Mouse (Mus musculus) T-helper 1 cell (primary cell): Measurements from ENCODE around the gene Lhx9.
"Not testable (repeated sequence)": the region's sequence is repeated elsewhere in the genome, so short reads cannot be mapped to it uniquely, and the experiment has no call there.

Experiments
- in situ Hi-C: fragments of 300-600 bp; cut with MboI, MseI; formaldehyde crosslinking; loops from one replicate; pipeline ENCODE4 v1.15.1; 2025; ENCODE audit warnings: high pct_unique_total_duplicates

The Lhx9 gene

GRCm38 (mm10) chr1:138848511-138849109 is at the start of gene Lhx9:
Lhx9 (minus strand) TSS chr1:138848577.
- in situ Hi-C loops: loop anchor here (10.0 kb wide), 1 partner anchor 416 kb away; no protein-coding TSS in a partner anchor

- in situ Hi-C loops: no loop called here
Observed at GRCm38 (mm10) chr1:138896088-138896487, 47.7 kb upstream of the Lhx9 start.

GRCm38 (mm10) chr1:138877470-138878254 is 29.3 kb upstream of the Lhx9 start:
- in situ Hi-C loops: no loop called here

- in situ Hi-C loops: no loop called here
Observed at GRCm38 (mm10) chr1:138876371-138877045, 28.1 kb upstream of the Lhx9 start.

GRCm38 (mm10) chr1:138856101-138856950 is 7.9 kb upstream of the Lhx9 start, which contains the start of gene 2310009B15Rik:
2310009B15Rik (minus strand) TSS chr1:138856852.
- in situ Hi-C loops: not testable (repeated sequence)

GRCm38 (mm10) chr1:138850823-138851222 is 2.4 kb upstream of the Lhx9 start:
- in situ Hi-C loops: loop anchor here (5.0 kb wide), 1 partner anchor 311 kb away; no protein-coding TSS in a partner anchor

- in situ Hi-C loops: loop anchor here (5.0 kb wide), 1 partner anchor 312 kb away; no protein-coding TSS in a partner anchor
Observed at GRCm38 (mm10) chr1:138850161-138850539, 1.8 kb upstream of the Lhx9 start.

- in situ Hi-C loops: loop anchor here (5.0 to 10.0 kb wide), 2 partner anchors 313 to 415 kb away; no protein-coding TSS in a partner anchor
Observed at GRCm38 (mm10) chr1:138849531-138850160, 1.3 kb upstream of the Lhx9 start.

GRCm38 (mm10) chr1:138848026-138848425 is 351 bp downstream of the Lhx9 start:
- in situ Hi-C loops: loop anchor here (10.0 kb wide), 1 partner anchor 417 kb away; no protein-coding TSS in a partner anchor

- in situ Hi-C loops: loop anchor here (10.0 kb wide), 1 partner anchor 418 kb away; no protein-coding TSS in a partner anchor
Observed at GRCm38 (mm10) chr1:138847146-138847545, 1.2 kb downstream of the Lhx9 start.

GRCm38 (mm10) chr1:138846581-138846980 is 1.8 kb downstream of the Lhx9 start:
- in situ Hi-C loops: loop anchor here (10.0 kb wide), 1 partner anchor 418 kb away; no protein-coding TSS in a partner anchor

GRCm38 (mm10) chr1:138846131-138846530 is 2.2 kb downstream of the Lhx9 start:
- in situ Hi-C loops: loop anchor here (10.0 kb wide), 1 partner anchor 419 kb away; no protein-coding TSS in a partner anchor

GRCm38 (mm10) chr1:138845481-138845880 is 2.9 kb downstream of the Lhx9 start:
- in situ Hi-C loops: loop anchor here (10.0 kb wide), 1 partner anchor 419 kb away; no protein-coding TSS in a partner anchor

GRCm38 (mm10) chr1:138844166-138844565 is 4.2 kb downstream of the Lhx9 start:
- in situ Hi-C loops: loop anchor here (10.0 kb wide), 1 partner anchor 421 kb away; no protein-coding TSS in a partner anchor

- in situ Hi-C loops: loop anchor here (10.0 kb wide), 1 partner anchor 421 kb away; no protein-coding TSS in a partner anchor
Observed at GRCm38 (mm10) chr1:138843361-138844091, 4.9 kb downstream of the Lhx9 start.

- in situ Hi-C loops: loop anchor here (10.0 kb wide), 1 partner anchor 422 kb away; no protein-coding TSS in a partner anchor
Observed at GRCm38 (mm10) chr1:138842756-138843155, 5.6 kb downstream of the Lhx9 start.

- in situ Hi-C loops: loop anchor here (10.0 kb wide), 1 partner anchor 422 kb away; no protein-coding TSS in a partner anchor
Observed at GRCm38 (mm10) chr1:138842315-138842714, 6.1 kb downstream of the Lhx9 start.

GRCm38 (mm10) chr1:138841306-138842095 is 6.9 kb downstream of the Lhx9 start:
- in situ Hi-C loops: loop anchor here (10.0 kb wide), 1 partner anchor 423 kb away; no protein-coding TSS in a partner anchor
